Mouse (Mus musculus): ENCODE measurements around the gene Vrk3.

- TF ChIP-seq CTCF (IDR thresholded peaks at IDR 0.05; ENCODE audit: low read depth) (peak; percentile 67), EP300 (IDR thresholded peaks at IDR 0.05; ENCODE audit: low read depth) (no peak)
These were observed 46.3 kb upstream of the Vrk3 start for GRCm38 (mm10) chr7:44701921-44702320.
